Mouse (Mus musculus): ENCODE data around the gene Cldn24.

- TF ChIP-seq CTCF (conservative IDR thresholded peaks at IDR 0.05; ENCODE audit: low read length) (no peak), POU5F1 (IDR thresholded peaks at IDR 0.05; ENCODE audit: borderline replicate concordance, low read length) (no peak)
Measured at GRCm38 (mm10) chr8:47832616-47833015, 10.7 kb downstream of the Cldn24 start.

Data from E14TG2a.4 (cell line).